Mouse (Mus musculus) adrenal gland, adult 10 weeks (tissue): ENCODE results near the gene Uqcrc2. TPM values are rescaled to one million over a fixed set of nuclear protein-coding genes. Genes with fewer than 3 reads are reported as not detected.

ENCODE experiments used
- polyA plus RNA-seq: library from polyadenylated mRNA; stranded (reverse); fragments of 350-450 nt; fragmentation: Illumina TruSeq; extraction: RNeasy Lipid Tissue Mini Kit (QIAGEN cat#74804); gene quantifications from one replicate; pipeline ENCODE4 v1.2.3, GENCODE M21; 2014; ENCODE audit warnings: low read depth, low replicate concordance

Gene Uqcrc2
- 625 TPM for polyA plus RNA-seq

GRCm38 (mm10) chr7:120634711-120635361 lies at the start of gene Uqcrc2:
Gene Uqcrc2, plus strand, starts transcription at chr7:120635176.

GRCm38 (mm10) chr7:120670153-120670875 lies 35.3 kb downstream of the Uqcrc2 start, which contains the start of gene Pdzd9:
Gene Pdzd9, minus strand, starts transcription at chr7:120670343.

DNA sequence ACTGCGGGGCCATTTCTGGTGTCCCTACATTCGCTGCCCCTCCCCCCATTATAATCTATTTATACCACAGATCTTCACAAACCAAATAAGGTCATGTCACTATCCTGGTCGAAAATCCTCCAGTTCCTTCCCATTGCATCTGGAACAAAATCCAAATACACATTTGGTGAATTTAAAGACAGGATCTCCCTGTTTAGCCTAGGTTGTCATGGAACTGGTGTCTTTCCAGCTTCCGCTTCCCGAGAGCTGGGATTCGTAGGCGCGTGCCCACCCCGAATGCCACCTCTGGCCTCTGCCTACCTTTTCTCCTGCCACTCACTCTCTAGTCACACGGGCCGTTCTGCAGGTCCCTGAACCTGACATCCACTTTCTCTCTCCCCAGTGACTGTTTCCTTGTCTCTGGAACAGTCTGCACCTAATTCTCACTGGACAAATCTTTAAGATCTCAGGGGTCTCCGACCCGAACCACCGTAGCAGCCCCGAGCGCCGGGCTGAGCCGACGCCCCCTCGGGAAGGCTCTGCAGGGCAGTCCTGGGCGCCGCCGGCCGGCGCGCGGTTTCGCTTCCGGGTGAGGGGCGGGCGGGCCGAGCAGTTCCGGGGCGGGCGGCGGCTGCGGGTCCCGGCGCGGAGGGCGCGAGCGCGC lies 42.1 kb downstream of the Uqcrc2 start, which contains the start of gene Mosmo:
Gene Mosmo, plus strand, starts transcription at position 618 of the 643 bp plus-strand sequence.

Other genes with a start within 250 kb of the Uqcrc2 start
- gene Abca16, start 225.5 kb upstream of the Uqcrc2 start, polyA plus RNA-seq = not detected
- gene Pdzd9, start 35.2 kb downstream of the Uqcrc2 start, polyA plus RNA-seq = not detected
- gene Mosmo, start 42.4 kb downstream of the Uqcrc2 start, polyA plus RNA-seq = 91.0 TPM
- 0.52 TPM for gene Vwa3a, start 104.1 kb downstream of the Uqcrc2 start, polyA plus RNA-seq
- not detected for gene Gm5737, start 177.2 kb downstream of the Uqcrc2 start, polyA plus RNA-seq
- 5.6 TPM for gene Eef2k, start 207.7 kb downstream of the Uqcrc2 start, polyA plus RNA-seq